Mouse (Mus musculus) midbrain, embryonic 14.5 days (tissue): ENCODE data around the gene Kcnn1. TPM values are rescaled to one million over a fixed set of nuclear protein-coding genes. Genes with fewer than 3 reads are reported as not detected.

ENCODE experiments used
- ATAC-seq: fragments of 200-750 bp; cut with Nextera tagmentation; 2 replicates; pipeline ENCODE4 v1.8.0; 2017; ENCODE audit warnings: moderate number of reproducible peaks, moderate library complexity; ENCODE audit not compliant: low FRiP score, low TSS enrichment
- DNase-seq: peaks from one replicate; pipeline ENCODE4 v3.0.0-alpha.2; 2015
- H3K27ac ChIP-seq: fragments of 300-500 bp; sonication (generic); replicated peaks from 2 replicates; pipeline ENCODE4 v1.5.1; 2014; ENCODE audit warnings: mild to moderate bottlenecking, low read depth, low read length, moderate library complexity
- H3K27me3 ChIP-seq: fragments of 300-500 bp; sonication (generic); 2 replicates; pipeline ENCODE4 v1.6.1; 2014; ENCODE audit warnings: low read length, control low read depth, mixed read lengths; ENCODE audit not compliant: control insufficient read depth, insufficient read depth
- H3K36me3 ChIP-seq: fragments of 300-500 bp; sonication (generic); 2 replicates; pipeline ENCODE4 v1.6.1; 2014; ENCODE audit warnings: low read length, control low read depth; ENCODE audit not compliant: control insufficient read depth, insufficient read depth
- H3K4me1 ChIP-seq: fragments of 300-500 bp; sonication (generic); 2 replicates; pipeline ENCODE4 v1.6.1; 2014; ENCODE audit warnings: mild to moderate bottlenecking, antibody characterized with exemption, low read length, control low read depth; ENCODE audit not compliant: control insufficient read depth, insufficient read depth
- H3K4me2 ChIP-seq: fragments of 300-500 bp; sonication (generic); 2 replicates; pipeline ENCODE4 v1.6.1; 2014; ENCODE audit warnings: mild to moderate bottlenecking, low read length, moderate library complexity
- H3K4me3 ChIP-seq: fragments of 300-500 bp; sonication (generic); replicated peaks from 2 replicates; pipeline ENCODE4 v1.5.1; 2014; ENCODE audit warnings: low read depth, low read length
- H3K9ac ChIP-seq: fragments of 300-500 bp; sonication (generic); replicated peaks from 2 replicates; pipeline ENCODE4 v1.6.1; 2014; ENCODE audit warnings: mild to moderate bottlenecking, low read length, moderate library complexity
- H3K9me3 ChIP-seq: fragments of 300-500 bp; sonication (generic); 2 replicates; pipeline ENCODE4 v1.6.1; 2016; ENCODE audit warnings: low read length, control low read depth, mixed read lengths; ENCODE audit not compliant: control insufficient read depth
- WGBS: fragments of 180-500 bp; shearing (Covaris S2); extraction: QIAGEN DNeasy Blood & Tissue Kit; methylation state at CpG from one replicate; pipeline ENCODE4 v1.1.7; 2014; 5-methylcytosine and 5-hydroxymethylcytosine counted together
- polyA plus RNA-seq: library from polyadenylated mRNA; unstranded; fragments of >200 nt; fragmentation: Nextera tagmentation; extraction: Ambion mirVana; gene quantifications from 2 replicates; pipeline ENCODE4 v1.2.1, GENCODE M21; 2014

The Kcnn1 gene
- polyA plus RNA-seq, 1 experiment from 2014 or later = 16.0 TPM

GRCm38 (mm10) chr8:70802786-70803510 lies 60.1 kb downstream of the Kcnn1 start:
- WGBS = 80% methylated on average over 11 of the region's 11 CpGs
- H3K27me3 ChIP-seq = peaks cover 45% of the 10 kb centered on the region

DNA sequence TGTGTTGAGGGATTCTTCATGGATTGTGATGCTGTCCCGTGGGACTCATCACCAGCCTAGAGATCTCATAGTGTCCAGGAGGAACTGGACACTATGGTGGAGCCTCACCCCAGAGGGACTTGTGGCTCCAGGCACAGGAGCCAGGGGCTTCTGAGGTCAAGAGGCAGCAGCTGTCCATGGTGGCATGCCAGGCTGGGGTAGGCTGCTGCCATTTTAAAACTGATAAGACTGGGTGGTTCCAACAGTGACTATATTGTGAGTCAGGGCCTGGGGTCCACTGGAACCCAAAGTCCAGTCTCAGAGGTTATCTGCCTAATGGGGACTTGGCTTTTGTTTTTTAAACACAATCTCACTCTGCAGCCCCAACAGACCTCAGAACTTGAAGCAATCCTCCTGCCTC lies 61.2 kb downstream of the Kcnn1 start:
- Histone ChIP-seq H3K9ac (no peak overlapping the region), H3K27ac (no peak overlapping the region), H3K4me1 (peaks cover 20% of the 10 kb centered on the region), H3K4me3 (no peak overlapping the region), H3K4me2 (no peak overlapping the region), H3K36me3 (no peaks in the 10 kb centered on the region), H3K9me3 (no peaks in the 10 kb centered on the region), H3K27me3 (peaks cover 45% of the 10 kb centered on the region)
- 79% methylated on average over 1 of the region's 1 CpGs for WGBS
- no peak for DNase-seq
- no peak for ATAC-seq

More at GRCm38 (mm10) chr8:70802786-70803510, 60.1 kb downstream of the Kcnn1 start:
- no peak overlapping the region for H3K4me3 ChIP-seq
- H3K4me1 ChIP-seq = peaks cover 16% of the 10 kb centered on the region
- no peaks in the 10 kb centered on the region for H3K9me3 ChIP-seq
- no peaks in the 10 kb centered on the region for H3K36me3 ChIP-seq
- DNase-seq (no peak), ATAC-seq (no peak)
- no peak overlapping the region for H3K9ac ChIP-seq
- no peak overlapping the region for H3K27ac ChIP-seq
- no peak overlapping the region for H3K4me2 ChIP-seq

- ATAC-seq = no peak
- 35% methylated on average over 15 of the region's 15 CpGs for WGBS
- H3K9me3 ChIP-seq = no peaks in the 10 kb centered on the region
- peaks cover 24% of the 10 kb centered on the region for H3K4me1 ChIP-seq
- no peak overlapping the region for H3K4me2 ChIP-seq
- H3K27me3 ChIP-seq = peaks cover 45% of the 10 kb centered on the region
- H3K9ac ChIP-seq = no peak overlapping the region
- no peak for DNase-seq
- H3K27ac ChIP-seq = no peak overlapping the region
- H3K4me3 ChIP-seq = no peak overlapping the region
- H3K36me3 ChIP-seq = no peaks in the 10 kb centered on the region
Measured at GRCm38 (mm10) chr8:70801156-70801555, 61.9 kb downstream of the Kcnn1 start.

DNA sequence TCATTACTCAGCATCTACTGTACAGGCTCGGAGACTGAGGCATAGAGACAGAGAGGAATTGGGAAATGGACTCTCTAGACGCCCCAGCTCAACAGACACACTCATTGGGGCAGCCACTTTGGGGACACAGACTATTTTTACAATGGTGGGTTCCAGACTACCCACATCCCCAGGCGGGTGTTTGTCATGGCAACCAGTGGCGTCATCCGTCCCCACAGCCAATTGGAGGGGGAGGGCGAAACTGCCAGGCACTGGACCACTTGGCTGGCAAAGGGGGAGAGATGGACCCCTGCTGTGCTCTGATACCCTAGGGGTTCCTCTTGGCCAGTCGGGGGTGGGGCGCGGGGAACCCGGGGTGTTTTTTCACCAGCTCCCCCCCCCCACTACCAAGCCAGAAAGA lies 62.4 kb downstream of the Kcnn1 start:
- no peaks in the 10 kb centered on the region for H3K36me3 ChIP-seq
- no peak overlapping the region for H3K27ac ChIP-seq
- no peak for ATAC-seq
- peaks cover 24% of the 10 kb centered on the region for H3K4me1 ChIP-seq
- DNase-seq = no peak
- no peak overlapping the region for H3K4me2 ChIP-seq
- H3K27me3 ChIP-seq = peaks cover 42% of the 10 kb centered on the region
- WGBS = 46% methylated on average over 10 of the region's 10 CpGs
- H3K9me3 ChIP-seq = no peaks in the 10 kb centered on the region
- H3K4me3 ChIP-seq = no peak overlapping the region
- H3K9ac ChIP-seq = no peak overlapping the region

- no peak for ATAC-seq
- Histone ChIP-seq H3K9ac (peak overlapping the region; percentile 62; the same call in 1 of the 2 replicates), H3K4me2 (peak overlapping the region; percentile 89), H3K9me3 (no peaks in the 10 kb centered on the region), H3K36me3 (no peaks in the 10 kb centered on the region), H3K27ac (no peak overlapping the region), H3K4me3 (peak overlapping the region; percentile 49), H3K27me3 (peaks cover 25% of the 10 kb centered on the region), H3K4me1 (peaks cover 16% of the 10 kb centered on the region)
- DNase-seq = peak; percentile 45
- WGBS = 11% methylated on average over 15 of the region's 15 CpGs
Measured at GRCm38 (mm10) chr8:70798281-70798680, 64.8 kb downstream of the Kcnn1 start.

- ATAC-seq = peak; percentile 84
Measured at GRCm38 (mm10) chr8:70797081-70798070, 65.7 kb downstream of the Kcnn1 start.

DNA sequence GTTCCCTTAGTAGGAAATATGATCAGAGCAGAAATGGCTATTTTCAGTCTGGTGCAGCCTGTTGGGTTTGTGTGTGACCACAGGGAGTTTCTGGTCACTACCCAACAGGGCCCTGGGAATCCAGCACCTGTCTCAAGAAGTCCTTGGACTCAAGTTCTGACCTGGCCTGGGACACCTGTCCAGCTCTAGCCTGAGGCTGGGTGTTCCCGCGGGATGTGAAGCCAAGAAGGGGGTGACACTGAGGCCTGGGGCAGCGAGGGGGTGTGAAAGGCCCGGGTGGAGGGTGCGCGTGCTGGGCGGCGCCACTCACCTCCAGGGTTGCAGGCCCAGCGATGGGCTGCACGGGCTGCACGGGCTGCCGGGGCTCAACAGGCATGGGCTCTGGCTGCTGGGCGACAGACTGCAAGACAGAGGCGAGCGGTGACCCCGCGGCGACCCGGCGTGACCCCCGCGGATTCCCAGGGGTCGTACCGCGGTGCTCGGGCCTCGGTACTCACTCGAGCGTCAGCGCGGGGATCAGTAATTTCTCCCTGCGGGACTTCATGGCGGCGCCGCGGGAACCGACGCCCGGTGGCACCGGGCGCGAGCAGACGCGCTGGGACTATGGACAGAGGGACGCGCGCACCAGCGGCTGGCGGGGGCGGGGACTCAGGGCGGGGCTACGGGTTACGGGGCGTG lies 66.5 kb downstream of the Kcnn1 start:
- no peaks in the 10 kb centered on the region for H3K36me3 ChIP-seq
- no peaks in the 10 kb centered on the region for H3K9me3 ChIP-seq
- H3K4me3 ChIP-seq = peak overlapping the region; percentile 49
- DNase-seq (no peak), ATAC-seq (no peak)
- WGBS = 1% methylated on average over 54 of the region's 54 CpGs
- peak overlapping the region; percentile 26; the same call in 1 of the 2 replicates for H3K27ac ChIP-seq
- peaks cover 19% of the 10 kb centered on the region for H3K27me3 ChIP-seq
- peaks cover 27% of the 10 kb centered on the region for H3K4me1 ChIP-seq
- H3K4me2 ChIP-seq = peak overlapping the region; percentile 89
- peak overlapping the region; percentile 62 for H3K9ac ChIP-seq

More at GRCm38 (mm10) chr8:70797081-70798070, 65.7 kb downstream of the Kcnn1 start:
- Histone ChIP-seq H3K27ac (0 out of 2 replicates have a peak overlapping the region, but pooled peaks have one; percentile 26), H3K4me1 (peaks cover 24% of the 10 kb centered on the region), H3K36me3 (no peaks in the 10 kb centered on the region), H3K9ac (peak overlapping the region; percentile 62), H3K4me2 (peak overlapping the region; percentile 89), H3K4me3 (peak overlapping the region; percentile 49), H3K9me3 (no peaks in the 10 kb centered on the region), H3K27me3 (peaks cover 19% of the 10 kb centered on the region)
- WGBS = 1% methylated on average over 56 of the region's 57 CpGs
- DNase-seq = peak; percentile 91

- H3K9ac ChIP-seq = no peak overlapping the region
- peaks cover 19% of the 10 kb centered on the region for H3K27me3 ChIP-seq
- H3K9me3 ChIP-seq = no peaks in the 10 kb centered on the region
- H3K36me3 ChIP-seq = no peaks in the 10 kb centered on the region
- peaks cover 35% of the 10 kb centered on the region for H3K4me1 ChIP-seq
- no peak overlapping the region for H3K4me2 ChIP-seq
- no peak overlapping the region for H3K4me3 ChIP-seq
- 90% methylated on average over 2 of the region's 2 CpGs for WGBS
- ATAC-seq (no peak), DNase-seq (no peak)
- no peak overlapping the region for H3K27ac ChIP-seq
Measured at GRCm38 (mm10) chr8:70795370-70795769, 67.7 kb downstream of the Kcnn1 start.
